Mouse (Mus musculus) CH12.LX (cell line): ENCODE measurements around the gene Plgrkt.
A peak's percentile ranks its signal among the peaks of the same experiment; 100 is the strongest.

Source experiments
- CTCF ChIP-seq, 2 experiments: IDR thresholded peaks in 1 of 2; conservative IDR thresholded peaks in 1 of 2; 2 replicates each; pipeline ENCODE4 v1.5.1; 2011 to 2012; ENCODE audit warnings: low read depth in 2 of 2, low read length in 2 of 2, improper control_type of control experiment in 1 of 2, inconsistent platforms in 1 of 2, mild to moderate bottlenecking in 1 of 2, moderate library complexity in 1 of 2
- E2F4 ChIP-seq: IDR thresholded peaks from 2 replicates; pipeline ENCODE4 v1.6.1; 2011; ENCODE audit warnings: low read depth, low read length, improper control_type of control experiment; ENCODE audit not compliant: insufficient replicate concordance
- EP300 ChIP-seq: IDR thresholded peaks from 2 replicates; pipeline ENCODE4 v1.6.1; 2011; ENCODE audit warnings: low read length, improper control_type of control experiment
- MXI1 ChIP-seq: IDR thresholded peaks from 2 replicates; pipeline ENCODE4 v1.6.1; 2011; ENCODE audit warnings: mild to moderate bottlenecking, low read depth, low read length, improper control_type of control experiment
- MYC ChIP-seq: IDR thresholded peaks from 2 replicates; pipeline ENCODE4 v1.6.1; 2011; ENCODE audit warnings: low read depth, mild to moderate bottlenecking, improper control_type of control experiment, low read length
- NRF1 ChIP-seq: IDR thresholded peaks from 2 replicates; pipeline ENCODE4 v1.6.1; 2014; ENCODE audit warnings: low read depth, mild to moderate bottlenecking, inconsistent platforms, low read length, improper control_type of control experiment, moderate library complexity
- POLR2A ChIP-seq: IDR thresholded peaks from 2 replicates; pipeline ENCODE4 v1.6.1; 2011; ENCODE audit warnings: low read depth, mild to moderate bottlenecking, improper control_type of control experiment, low read length
- SIN3A ChIP-seq: IDR thresholded peaks from 2 replicates; pipeline ENCODE4 v1.6.1; 2012; ENCODE audit warnings: low read length, improper control_type of control experiment, inconsistent platforms
- UBTF ChIP-seq: IDR thresholded peaks from 2 replicates; pipeline ENCODE4 v1.6.1; 2012; ENCODE audit warnings: low read depth, mild to moderate bottlenecking, inconsistent platforms, low read length, improper control_type of control experiment, moderate library complexity
- ZMIZ1 ChIP-seq: IDR thresholded peaks from 2 replicates; pipeline ENCODE4 v1.6.1; 2012; ENCODE audit warnings: low read depth, mild to moderate bottlenecking, inconsistent platforms, low read length, improper control_type of control experiment
- ZNF384 ChIP-seq: IDR thresholded peaks from 2 replicates; pipeline ENCODE4 v1.6.1; 2012; ENCODE audit warnings: low read depth, low read length, improper control_type of control experiment, inconsistent platforms

DNA sequence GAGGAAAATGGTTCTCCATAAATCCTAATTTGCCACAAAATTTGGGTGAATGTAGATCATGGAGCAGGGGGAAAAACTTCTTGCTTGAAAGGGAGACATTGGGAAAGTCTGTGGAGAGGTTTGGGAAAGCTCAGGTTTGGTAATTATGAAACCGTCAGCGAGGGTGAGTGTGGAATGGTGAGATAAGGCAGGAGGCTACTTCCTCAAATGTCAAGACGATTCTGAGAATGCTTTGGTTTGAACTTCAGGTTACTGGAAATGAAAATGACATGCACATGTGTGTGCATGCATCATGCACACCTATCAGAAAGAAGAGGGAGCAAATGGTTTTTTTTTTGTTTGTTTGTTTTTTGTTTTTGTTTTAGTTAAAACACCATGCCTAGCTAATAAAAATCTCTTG lies 33.3 kb upstream of the Plgrkt start:
- no peak for TF ChIP-seq E2F4
- TF ChIP-seq POLR2A: no peak
- no peak for TF ChIP-seq MXI1
- TF ChIP-seq CTCF (conservative IDR thresholded peaks at IDR 0.05 in 1 of 2, IDR thresholded peaks at IDR 0.05 in 1 of 2; ENCODE audit: low read depth in 2 of 2, low read length in 2 of 2): no peak
- TF ChIP-seq NRF1: no peak
- TF ChIP-seq ZMIZ1: no peak
- TF ChIP-seq MYC: no peak
- TF ChIP-seq SIN3A: no peak
- 0 out of 2 replicates have a peak, but pooled peaks have one; percentile 18 for TF ChIP-seq EP300
- TF ChIP-seq ZNF384: no peak
- no peak for TF ChIP-seq UBTF
